Mouse (Mus musculus): ENCODE data around the gene Nup98.

Gene Nup98

GRCm38 (mm10) chr7:102137464-102137863 lies 72.5 kb downstream of the Nup98 start:
- in situ Hi-C loops (cut with MboI, MseI) = loop anchor here in 1 of 2 experiments (5.0 kb wide), 1 partner anchor 325 kb away; no protein-coding TSS in a partner anchor

GRCm38 (mm10) chr7:102132395-102132794 lies 77.6 kb downstream of the Nup98 start:
- in situ Hi-C loops (cut with MboI, MseI) = no loop called here

GRCm38 (mm10) chr7:102120326-102120725 lies 89.7 kb downstream of the Nup98 start:
- in situ Hi-C loops (cut with MboI, MseI) = loop anchor here in 1 of 2 experiments (5.0 kb wide), 1 partner anchor 337 kb away; no protein-coding TSS in a partner anchor

- in situ Hi-C loops (cut with MboI, MseI) = no loop called here
Measured at GRCm38 (mm10) chr7:102117382-102117781, 92.6 kb downstream of the Nup98 start.

- in situ Hi-C loops (cut with MboI, MseI) = no loop called here
Measured at GRCm38 (mm10) chr7:102116579-102117331, 93.2 kb downstream of the Nup98 start, which contains the start of gene Chrna10. Chrna10 (minus strand) TSS chr7:102116828.

GRCm38 (mm10) chr7:102113151-102113729 lies 96.7 kb downstream of the Nup98 start:
- in situ Hi-C loops (cut with MboI, MseI) = no loop called here

- in situ Hi-C loops (cut with MboI, MseI) = no loop called here
Measured at GRCm38 (mm10) chr7:102109746-102110145, 100.2 kb downstream of the Nup98 start.

- in situ Hi-C loops (cut with MboI, MseI) = no loop called here
Measured at GRCm38 (mm10) chr7:102109171-102109570, 100.8 kb downstream of the Nup98 start, which contains the start of gene Art5. Art5 (minus strand) TSS chr7:102109489.

- in situ Hi-C loops (cut with MboI, MseI) = no loop called here
Measured at GRCm38 (mm10) chr7:102108206-102108605, 101.8 kb downstream of the Nup98 start.

GRCm38 (mm10) chr7:102106700-102107141 lies 103.3 kb downstream of the Nup98 start:
- in situ Hi-C loops (cut with MboI, MseI) = no loop called here

GRCm38 (mm10) chr7:102104126-102104525 lies 105.8 kb downstream of the Nup98 start:
- in situ Hi-C loops (cut with MboI, MseI) = no loop called here

GRCm38 (mm10) chr7:102103555-102103954 lies 106.4 kb downstream of the Nup98 start:
- in situ Hi-C loops (cut with MboI, MseI) = no loop called here

GRCm38 (mm10) chr7:102102696-102103095 lies 107.3 kb downstream of the Nup98 start:
- in situ Hi-C loops (cut with MboI, MseI) = no loop called here

GRCm38 (mm10) chr7:102102241-102102640 lies 107.7 kb downstream of the Nup98 start:
- in situ Hi-C loops (cut with MboI, MseI) = no loop called here

GRCm38 (mm10) chr7:102101487-102101886 lies 108.5 kb downstream of the Nup98 start, which contains the start of gene Art1:
Art1 (plus strand) TSS chr7:102101743.
- in situ Hi-C loops (cut with MboI, MseI) = no loop called here

GRCm38 (mm10) chr7:102100868-102101267 lies 109.1 kb downstream of the Nup98 start:
- in situ Hi-C loops (cut with MboI, MseI) = no loop called here

- in situ Hi-C loops (cut with MboI, MseI) = loop anchor here in 1 of 2 experiments (10.0 kb wide), 1 partner anchor 715 kb away; no protein-coding TSS in a partner anchor
Measured at GRCm38 (mm10) chr7:102099760-102100661, 110.0 kb downstream of the Nup98 start.

- in situ Hi-C loops (cut with MboI, MseI) = no loop called here
Measured at GRCm38 (mm10) chr7:102087336-102087735, 122.6 kb downstream of the Nup98 start.

GRCm38 (mm10) chr7:102084041-102084696 lies 125.8 kb downstream of the Nup98 start:
- in situ Hi-C loops (cut with MboI, MseI) = loop anchor here (5.0 kb wide), 3 partner anchors 37 to 422 kb away; partner anchors contain the start of gene Clpb (in 1 of the 2)

GRCm38 (mm10) chr7:102082816-102083215 lies 127.2 kb downstream of the Nup98 start, which contains the start of gene Trpc2:
Trpc2 (plus strand) TSS chr7:102083116.
- in situ Hi-C loops (cut with MboI, MseI) = loop anchor here (5.0 kb wide), 3 partner anchors 36 to 421 kb away; partner anchors contain the start of gene Clpb (in 1 of the 2)

- in situ Hi-C loops (cut with MboI, MseI) = loop anchor here (5.0 kb wide), 3 partner anchors 34 to 419 kb away; partner anchors contain the start of gene Clpb (in 1 of the 2)
Measured at GRCm38 (mm10) chr7:102081784-102082183, 128.2 kb downstream of the Nup98 start.
